Mouse (Mus musculus): ENCODE measurements around the gene Poll. TPM values are rescaled to one million over a fixed set of nuclear protein-coding genes. Genes with fewer than 3 reads are reported as not detected.

The Poll gene
- polyA plus RNA-seq, 1 experiment from 2014 or later = 13.6 TPM

DNA sequence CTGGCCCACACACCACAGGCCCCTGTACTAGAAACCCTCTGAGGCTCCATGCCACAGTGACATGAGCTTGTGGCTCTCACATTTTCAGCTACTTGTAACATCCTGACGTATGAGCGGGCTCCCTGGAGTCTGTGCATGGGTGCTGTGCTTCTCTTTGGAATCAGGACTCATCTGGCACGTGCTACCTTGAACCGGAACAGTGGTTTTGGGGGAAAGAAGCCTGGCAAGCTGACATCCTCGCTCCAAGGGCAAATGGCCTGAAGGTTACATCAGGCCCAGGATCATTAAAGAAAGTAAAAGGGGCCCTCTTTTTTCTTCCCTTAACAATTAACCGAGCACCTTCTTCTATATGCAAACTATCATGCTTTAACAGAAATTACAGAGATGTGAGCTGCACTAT, 22.8 kb upstream of the Poll start:
- no peaks in the 10 kb centered on the region for H3K27me3 ChIP-seq (ENCODE audit: control insufficient read depth, insufficient read depth, low read length)
- ATAC-seq (replicated peaks; ENCODE audit: insufficient number of reproducible peaks, low FRiP score, low TSS enrichment) = no peak
- H3K9ac ChIP-seq (ENCODE audit: low read depth, low read length) = no peak overlapping the region
- no peak overlapping the region for H3K4me3 ChIP-seq (ENCODE audit: low read depth, low read length)
- no peak overlapping the region for H3K27ac ChIP-seq (ENCODE audit: low read depth, low read length)
- H3K4me2 ChIP-seq = no peak overlapping the region
- no peaks in the 10 kb centered on the region for H3K9me3 ChIP-seq (replicated peaks; ENCODE audit: control insufficient read depth, low read length)
- 82% methylated on average over 6 of the region's 6 CpGs for WGBS (ENCODE audit: insufficient replicate concordance)
- peaks cover 5% of the 10 kb centered on the region for H3K36me3 ChIP-seq (ENCODE audit: control insufficient read depth, insufficient read depth, low read length)
- peaks cover 26% of the 10 kb centered on the region for H3K4me1 ChIP-seq (ENCODE audit: control insufficient read depth, insufficient read depth, low read length)

DNA sequence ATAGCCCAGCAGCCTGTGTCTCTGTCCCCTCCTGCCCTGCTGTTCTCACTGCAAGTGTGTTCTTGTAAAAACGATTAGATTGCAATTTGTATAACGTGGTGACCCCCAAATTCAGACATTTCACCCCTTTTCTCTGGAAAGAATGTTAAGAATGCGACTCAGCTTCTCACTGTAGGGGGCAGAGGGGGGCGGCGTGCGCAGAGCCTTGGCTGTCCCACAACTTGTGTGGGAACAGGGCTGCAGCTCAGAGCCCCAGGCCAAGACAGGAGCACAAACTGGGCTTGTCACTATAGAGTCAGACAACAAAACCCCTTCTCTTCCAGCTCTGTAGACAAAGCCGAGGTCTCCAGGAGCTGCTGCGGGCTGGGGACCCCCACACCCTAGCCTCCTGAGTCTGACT, 21.8 kb upstream of the Poll start:
- Histone ChIP-seq H3K4me1 (ENCODE audit: control insufficient read depth, insufficient read depth, low read length) (peaks cover 26% of the 10 kb centered on the region), H3K4me2 (no peak overlapping the region), H3K27me3 (ENCODE audit: control insufficient read depth, insufficient read depth, low read length) (no peaks in the 10 kb centered on the region), H3K9ac (ENCODE audit: low read depth, low read length) (no peak overlapping the region), H3K4me3 (ENCODE audit: low read depth, low read length) (no peak overlapping the region), H3K27ac (ENCODE audit: low read depth, low read length) (no peak overlapping the region), H3K9me3 (replicated peaks; ENCODE audit: control insufficient read depth, low read length) (no peaks in the 10 kb centered on the region), H3K36me3 (ENCODE audit: control insufficient read depth, insufficient read depth, low read length) (peaks cover 5% of the 10 kb centered on the region)
- ATAC-seq (replicated peaks; ENCODE audit: insufficient number of reproducible peaks, low FRiP score, low TSS enrichment) = no peak
- WGBS (ENCODE audit: insufficient replicate concordance) = 24% methylated on average over 8 of the region's 8 CpGs

DNA sequence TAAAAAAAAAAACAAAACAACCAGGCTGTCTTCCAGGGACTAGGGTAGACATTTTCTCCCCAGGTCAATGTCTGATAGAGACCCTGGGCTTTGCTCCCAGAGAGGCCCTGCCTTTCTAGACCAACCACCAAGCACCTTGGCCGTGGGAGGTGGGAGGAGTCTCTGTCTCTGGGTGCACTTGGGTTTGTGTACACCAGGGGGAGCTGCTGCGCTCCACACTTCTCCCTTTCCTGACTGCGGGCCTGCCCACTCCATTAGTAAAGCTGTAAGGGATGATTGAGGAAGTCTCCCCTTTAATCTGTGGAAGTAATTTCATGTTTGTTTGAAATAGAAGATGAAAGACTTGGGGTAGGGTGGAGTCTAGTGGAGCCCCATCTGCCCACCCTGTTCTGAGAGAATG, 20.9 kb upstream of the Poll start:
- no peak overlapping the region for H3K4me3 ChIP-seq (ENCODE audit: low read depth, low read length)
- H3K36me3 ChIP-seq (ENCODE audit: control insufficient read depth, insufficient read depth, low read length) = peaks cover 5% of the 10 kb centered on the region
- H3K4me2 ChIP-seq = no peak overlapping the region
- H3K9ac ChIP-seq (ENCODE audit: low read depth, low read length) = no peak overlapping the region
- H3K27me3 ChIP-seq (ENCODE audit: control insufficient read depth, insufficient read depth, low read length) = no peaks in the 10 kb centered on the region
- ATAC-seq (replicated peaks; ENCODE audit: insufficient number of reproducible peaks, low FRiP score, low TSS enrichment) = no peak
- 64% methylated on average over 3 of the region's 3 CpGs for WGBS (ENCODE audit: insufficient replicate concordance)
- H3K27ac ChIP-seq (ENCODE audit: low read depth, low read length) = no peak overlapping the region
- H3K4me1 ChIP-seq (ENCODE audit: control insufficient read depth, insufficient read depth, low read length) = peaks cover 29% of the 10 kb centered on the region
- H3K9me3 ChIP-seq (replicated peaks; ENCODE audit: control insufficient read depth, low read length) = no peaks in the 10 kb centered on the region

DNA sequence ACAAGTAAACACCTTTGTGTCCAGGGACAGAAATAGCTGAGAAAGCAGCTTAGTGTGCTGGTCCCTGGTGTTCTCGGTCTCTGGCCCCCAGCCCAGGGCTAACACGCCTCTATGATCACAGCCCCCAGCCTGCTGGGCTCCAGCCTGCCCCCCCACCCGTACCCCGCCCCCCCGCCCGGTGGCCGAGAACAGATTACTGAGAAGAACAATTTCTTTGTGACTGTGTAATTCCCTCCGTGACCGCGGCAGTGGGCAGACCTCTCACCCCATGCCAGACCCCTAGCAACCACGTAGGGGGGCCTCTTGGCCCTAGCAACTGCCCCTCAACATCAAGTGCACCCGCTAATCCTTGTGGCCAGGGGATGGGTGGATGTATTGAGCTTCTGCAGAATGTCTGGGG, 19.9 kb upstream of the Poll start:
- peaks cover 5% of the 10 kb centered on the region for H3K36me3 ChIP-seq (ENCODE audit: control insufficient read depth, insufficient read depth, low read length)
- peaks cover 38% of the 10 kb centered on the region for H3K4me1 ChIP-seq (ENCODE audit: control insufficient read depth, insufficient read depth, low read length)
- no peak overlapping the region for H3K27ac ChIP-seq (ENCODE audit: low read depth, low read length)

DNA sequence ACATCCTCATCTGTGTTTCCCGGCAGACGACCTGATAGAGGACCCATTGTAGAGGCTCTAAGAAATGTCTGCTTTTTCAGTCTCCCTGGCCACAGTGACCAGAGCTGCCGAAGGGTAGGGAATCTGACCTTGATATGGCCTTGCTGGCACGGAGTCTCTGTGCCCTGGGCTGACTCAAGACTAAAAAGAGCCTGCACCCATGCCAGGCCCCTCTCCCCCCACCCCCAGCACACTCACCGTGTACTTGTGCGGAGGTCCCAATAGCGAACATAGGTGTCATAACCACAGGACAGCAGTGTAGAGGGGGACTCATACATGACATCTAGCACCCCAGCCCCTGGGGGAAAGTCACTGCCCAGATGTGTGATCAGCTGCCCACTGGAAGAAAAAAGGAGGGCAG, 19.1 kb upstream of the Poll start:
- H3K4me3 ChIP-seq (ENCODE audit: low read depth, low read length) = no peak overlapping the region
- H3K4me1 ChIP-seq (ENCODE audit: control insufficient read depth, insufficient read depth, low read length) = peaks cover 44% of the 10 kb centered on the region
- 74% methylated on average over 7 of the region's 7 CpGs for WGBS (ENCODE audit: insufficient replicate concordance)
- H3K9ac ChIP-seq (ENCODE audit: low read depth, low read length) = no peak overlapping the region
- H3K4me2 ChIP-seq = no peak overlapping the region
- peaks cover 5% of the 10 kb centered on the region for H3K36me3 ChIP-seq (ENCODE audit: control insufficient read depth, insufficient read depth, low read length)
- no peak overlapping the region for H3K27ac ChIP-seq (ENCODE audit: low read depth, low read length)
- H3K9me3 ChIP-seq (replicated peaks; ENCODE audit: control insufficient read depth, low read length) = no peaks in the 10 kb centered on the region
- no peaks in the 10 kb centered on the region for H3K27me3 ChIP-seq (ENCODE audit: control insufficient read depth, insufficient read depth, low read length)
- no peak for ATAC-seq (replicated peaks; ENCODE audit: insufficient number of reproducible peaks, low FRiP score, low TSS enrichment)

More for the DNA sequence above, 19.9 kb upstream of the Poll start:
- 79% methylated on average over 12 of the region's 12 CpGs for WGBS (ENCODE audit: insufficient replicate concordance)
- H3K4me2 ChIP-seq = no peak overlapping the region
- ATAC-seq (replicated peaks; ENCODE audit: insufficient number of reproducible peaks, low FRiP score, low TSS enrichment) = no peak
- H3K9ac ChIP-seq (ENCODE audit: low read depth, low read length) = no peak overlapping the region
- no peaks in the 10 kb centered on the region for H3K27me3 ChIP-seq (ENCODE audit: control insufficient read depth, insufficient read depth, low read length)
- no peak overlapping the region for H3K4me3 ChIP-seq (ENCODE audit: low read depth, low read length)
- no peaks in the 10 kb centered on the region for H3K9me3 ChIP-seq (replicated peaks; ENCODE audit: control insufficient read depth, low read length)

DNA sequence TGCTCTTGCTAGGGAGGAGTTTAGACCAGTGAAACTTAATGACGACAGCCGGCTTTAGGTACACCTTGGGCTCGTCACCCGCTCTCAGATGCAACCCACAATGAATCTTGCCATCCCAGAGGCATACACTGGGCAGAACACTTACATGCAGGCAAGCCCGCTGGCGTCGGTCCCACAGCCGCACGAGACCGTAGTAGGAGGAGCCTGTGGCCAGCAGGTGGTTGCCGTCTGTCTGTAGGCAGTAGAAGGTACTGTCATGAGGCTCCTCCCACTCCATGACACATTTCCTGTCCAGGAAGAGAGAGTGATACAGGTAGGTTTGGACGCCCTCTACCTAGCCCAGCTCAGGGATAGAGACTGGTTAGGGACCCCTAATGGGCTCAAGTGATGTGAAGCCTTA, 18.6 kb upstream of the Poll start:
- peaks cover 5% of the 10 kb centered on the region for H3K36me3 ChIP-seq (ENCODE audit: control insufficient read depth, insufficient read depth, low read length)
- H3K4me3 ChIP-seq (ENCODE audit: low read depth, low read length) = no peak overlapping the region
- no peak overlapping the region for H3K27ac ChIP-seq (ENCODE audit: low read depth, low read length)
- no peak overlapping the region for H3K4me2 ChIP-seq
- peaks cover 44% of the 10 kb centered on the region for H3K4me1 ChIP-seq (ENCODE audit: control insufficient read depth, insufficient read depth, low read length)
- H3K9ac ChIP-seq (ENCODE audit: low read depth, low read length) = no peak overlapping the region
- no peaks in the 10 kb centered on the region for H3K9me3 ChIP-seq (replicated peaks; ENCODE audit: control insufficient read depth, low read length)
- no peak for ATAC-seq (replicated peaks; ENCODE audit: insufficient number of reproducible peaks, low FRiP score, low TSS enrichment)
- WGBS (ENCODE audit: insufficient replicate concordance) = 85% methylated on average over 12 of the region's 12 CpGs
- no peaks in the 10 kb centered on the region for H3K27me3 ChIP-seq (ENCODE audit: control insufficient read depth, insufficient read depth, low read length)

DNA sequence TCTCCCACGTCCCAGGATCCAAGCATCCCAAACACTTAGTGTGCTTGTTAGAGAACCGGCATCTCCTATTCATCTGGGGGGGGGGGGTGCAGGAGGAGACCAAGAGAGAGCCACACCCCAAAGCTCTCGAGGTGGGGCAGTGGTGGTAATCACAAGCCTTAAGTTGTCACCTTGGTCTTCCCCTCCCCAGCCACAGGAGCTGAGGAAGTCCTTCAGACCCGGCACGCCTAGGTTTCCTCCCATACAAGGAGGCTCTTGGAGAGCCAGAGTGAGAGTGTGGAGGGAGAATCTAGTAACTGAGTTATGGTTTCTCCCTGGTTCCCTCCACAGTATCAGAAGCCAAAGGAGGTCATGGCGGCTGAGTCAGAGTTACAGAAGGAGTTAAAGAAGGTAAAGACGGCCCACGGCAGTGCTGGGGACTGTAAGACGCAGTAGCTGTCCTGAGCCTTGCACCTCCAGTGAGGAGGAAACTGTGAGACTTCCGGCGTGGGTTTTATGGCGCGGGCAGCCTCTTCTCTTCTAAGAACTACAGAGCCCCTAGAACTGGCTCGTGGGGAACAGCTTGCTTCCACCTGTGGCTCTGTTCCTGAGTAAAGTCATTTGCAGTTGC, 16.9 kb upstream of the Poll start:
- WGBS (ENCODE audit: insufficient replicate concordance) = 68% methylated on average over 14 of the region's 14 CpGs
- Histone ChIP-seq H3K4me3 (ENCODE audit: low read depth, low read length) (no peak overlapping the region), H3K4me2 (no peak overlapping the region), H3K4me1 (ENCODE audit: control insufficient read depth, insufficient read depth, low read length) (peaks cover 49% of the 10 kb centered on the region), H3K9me3 (replicated peaks; ENCODE audit: control insufficient read depth, low read length) (no peaks in the 10 kb centered on the region), H3K36me3 (ENCODE audit: control insufficient read depth, insufficient read depth, low read length) (peaks cover 5% of the 10 kb centered on the region), H3K27me3 (ENCODE audit: control insufficient read depth, insufficient read depth, low read length) (no peaks in the 10 kb centered on the region), H3K27ac (ENCODE audit: low read depth, low read length) (no peak overlapping the region), H3K9ac (ENCODE audit: low read depth, low read length) (no peak overlapping the region)
- no peak for ATAC-seq (replicated peaks; ENCODE audit: insufficient number of reproducible peaks, low FRiP score, low TSS enrichment)

DNA sequence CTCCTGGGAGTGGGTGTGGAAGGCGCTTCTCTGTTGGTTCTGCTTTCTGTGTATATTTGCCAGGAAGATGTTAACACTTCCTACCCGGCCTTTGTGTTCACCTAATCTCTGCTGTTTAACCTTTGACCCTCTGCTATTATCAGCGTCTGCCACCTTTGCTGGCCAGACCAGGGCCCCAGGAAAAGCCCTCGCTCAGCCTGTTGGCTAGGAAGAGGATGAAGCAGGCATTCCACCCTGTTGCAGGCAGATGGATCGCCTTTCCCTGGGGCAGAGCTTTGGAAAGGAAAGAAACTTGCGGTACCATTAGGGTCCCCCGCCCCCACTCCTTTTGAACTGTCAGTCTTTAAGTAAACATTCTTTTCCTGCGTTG, 15.3 kb upstream of the Poll start:
- 0 out of 2 replicates have a peak overlapping the region, but pooled peaks have one; percentile 16 for H3K9ac ChIP-seq (ENCODE audit: low read depth, low read length)

DNA sequence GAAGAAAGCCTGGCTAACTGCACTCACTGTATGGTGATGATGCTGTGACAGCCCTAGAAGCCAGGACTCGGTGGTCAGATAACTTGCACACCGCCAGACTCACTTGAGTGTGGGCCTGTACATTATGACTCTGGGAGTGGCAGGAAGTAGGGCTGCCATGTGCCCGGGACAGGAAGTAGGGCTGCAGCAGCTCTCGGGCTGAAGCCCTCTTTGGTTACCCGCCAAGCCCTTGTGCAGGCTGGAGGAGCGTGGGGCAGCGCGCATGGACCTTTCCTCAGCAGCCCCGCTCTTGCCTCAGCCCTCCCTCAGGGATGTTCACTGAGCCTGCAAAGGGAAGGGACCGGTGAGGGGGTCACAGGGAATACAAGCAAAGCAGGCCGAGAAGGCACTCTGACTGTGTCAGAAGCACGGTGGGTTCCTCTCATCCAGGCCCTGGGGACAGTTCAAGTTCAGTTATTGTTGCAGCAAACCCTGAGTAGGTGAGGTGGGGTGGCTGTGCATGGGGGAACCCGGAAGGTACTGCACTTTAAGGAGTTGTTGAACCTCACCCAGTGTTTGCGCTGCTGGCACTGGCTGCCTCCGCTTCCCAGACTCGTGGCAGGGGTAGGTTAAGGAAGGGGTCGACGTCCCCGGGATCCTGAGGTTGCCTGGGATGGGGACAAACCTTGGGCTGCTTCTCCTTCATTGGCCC, 14.8 kb upstream of the Poll start:
- no peaks in the 10 kb centered on the region for H3K27me3 ChIP-seq (ENCODE audit: control insufficient read depth, insufficient read depth, low read length)
- whole genome bisulfite sequencing (ENCODE audit: insufficient replicate concordance) = 28% methylated on average over 19 of the region's 19 CpGs
- H3K9me3 ChIP-seq (replicated peaks; ENCODE audit: control insufficient read depth, low read length) = no peaks in the 10 kb centered on the region
- ATAC-seq (replicated peaks; ENCODE audit: insufficient number of reproducible peaks, low FRiP score, low TSS enrichment) = 0 out of 2 replicates have a peak, but pooled peaks have one; percentile 11
- peaks cover 5% of the 10 kb centered on the region for H3K36me3 ChIP-seq (ENCODE audit: control insufficient read depth, insufficient read depth, low read length)
- no peak overlapping the region; the same call in 1 of the 2 replicates for H3K27ac ChIP-seq (ENCODE audit: low read depth, low read length)
- peaks cover 40% of the 10 kb centered on the region for H3K4me1 ChIP-seq (ENCODE audit: control insufficient read depth, insufficient read depth, low read length)
- H3K9ac ChIP-seq (ENCODE audit: low read depth, low read length) = 0 out of 2 replicates have a peak overlapping the region, but pooled peaks have one; percentile 16
- H3K4me2 ChIP-seq = peak overlapping the region; percentile 38; the same call in 1 of the 2 replicates
- H3K4me3 ChIP-seq (ENCODE audit: low read depth, low read length) = no peak overlapping the region

More for the DNA sequence above, 15.3 kb upstream of the Poll start:
- peaks cover 5% of the 10 kb centered on the region for H3K36me3 ChIP-seq (ENCODE audit: control insufficient read depth, insufficient read depth, low read length)
- 3% methylated on average over 8 of the region's 8 CpGs for WGBS (ENCODE audit: insufficient replicate concordance)
- H3K4me3 ChIP-seq (ENCODE audit: low read depth, low read length) = no peak overlapping the region
- no peak overlapping the region for H3K27ac ChIP-seq (ENCODE audit: low read depth, low read length)
- H3K9me3 ChIP-seq (replicated peaks; ENCODE audit: control insufficient read depth, low read length) = no peaks in the 10 kb centered on the region
- H3K27me3 ChIP-seq (ENCODE audit: control insufficient read depth, insufficient read depth, low read length) = no peaks in the 10 kb centered on the region
- H3K4me1 ChIP-seq (ENCODE audit: control insufficient read depth, insufficient read depth, low read length) = peaks cover 43% of the 10 kb centered on the region
- no peak for ATAC-seq (replicated peaks; ENCODE audit: insufficient number of reproducible peaks, low FRiP score, low TSS enrichment)
- H3K4me2 ChIP-seq = peak overlapping the region; percentile 38
